Mouse (Mus musculus) 3T3-L1 (cell line): ENCODE measurements at regions not wholly inside any gene's neighbourhood (a gene's known extent, or its start where the extent isn't known, plus 50 kb on each side); places are given as distances from the start of the nearest gene placed in this dataset.

ENCODE experiments used
- DNase-seq: peaks from one replicate; pipeline ENCODE4 v3.0.0-alpha.2; 2015; ENCODE audit warnings: low read depth, low spot score

DNA sequence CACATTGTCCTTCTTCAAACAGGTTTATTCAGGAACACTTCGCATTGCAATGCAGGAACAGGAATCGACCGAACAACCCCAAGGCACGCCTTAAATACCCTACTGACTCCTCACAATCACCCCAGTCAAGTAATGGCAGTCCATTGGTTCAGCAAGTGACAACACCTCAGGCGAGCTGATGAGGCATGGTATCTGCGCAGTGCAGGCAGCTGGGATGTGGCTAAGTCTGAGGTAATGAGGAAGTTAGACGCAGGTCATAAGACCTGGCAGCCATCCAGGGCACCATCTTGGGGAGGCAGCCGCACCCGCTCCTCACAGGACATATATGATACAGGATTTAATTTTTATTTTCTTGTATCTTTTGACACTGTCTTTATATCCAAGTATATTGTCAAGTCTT, 1251.6 kb downstream of the Basp1 start:
- no peak for DNase-seq

DNA sequence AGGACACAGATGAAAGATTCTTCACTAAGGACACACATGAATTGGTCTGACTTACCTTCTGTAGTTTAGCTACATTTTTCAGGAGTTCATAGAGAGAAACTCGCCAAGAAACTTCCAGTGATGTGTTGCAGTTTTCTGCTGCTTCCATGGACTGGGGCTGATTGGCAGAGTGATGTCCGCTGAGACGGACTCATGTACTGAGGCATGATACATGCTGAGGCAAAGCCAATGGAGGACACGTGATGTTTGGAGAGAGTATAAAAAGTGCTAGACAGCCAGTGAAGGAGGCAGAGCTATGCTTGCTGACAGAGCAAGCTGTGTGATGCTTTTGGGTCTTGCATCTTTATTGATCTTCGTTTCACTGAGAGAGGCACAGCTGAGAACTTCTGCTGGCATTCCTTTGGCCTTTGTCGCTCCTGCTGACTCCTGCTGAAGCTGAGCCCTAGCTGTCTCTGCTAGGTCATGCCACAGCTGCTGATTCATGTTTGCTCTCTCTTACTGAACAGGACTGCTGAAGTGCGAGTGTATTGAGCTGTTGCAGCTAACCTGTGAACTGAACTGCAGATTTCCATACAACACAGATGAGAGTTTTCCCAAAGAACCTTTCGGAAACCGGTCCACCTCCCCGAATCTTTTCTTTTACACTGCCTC, 1255.7 kb downstream of the Basp1 start:
- peak; percentile 52 for DNase-seq

DNA sequence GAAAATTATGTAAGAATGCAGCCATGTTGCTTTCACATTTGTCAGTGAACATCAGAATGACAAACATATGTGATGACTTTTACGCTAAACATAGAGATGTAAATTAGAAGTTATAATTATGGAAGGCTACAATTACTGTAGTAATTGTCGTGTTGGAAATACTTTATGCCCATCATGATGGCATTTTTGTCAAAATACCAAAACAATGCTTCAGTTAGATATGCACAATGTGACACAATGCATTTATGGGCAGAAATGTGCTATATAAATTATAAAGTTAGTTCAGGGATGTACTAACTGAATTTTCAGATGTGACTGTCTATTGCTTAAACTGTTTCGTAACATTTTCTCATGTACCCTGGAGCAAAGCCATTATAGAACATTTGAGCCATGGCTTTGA, 1259.3 kb downstream of the Basp1 start:
- DNase-seq = no peak

DNA sequence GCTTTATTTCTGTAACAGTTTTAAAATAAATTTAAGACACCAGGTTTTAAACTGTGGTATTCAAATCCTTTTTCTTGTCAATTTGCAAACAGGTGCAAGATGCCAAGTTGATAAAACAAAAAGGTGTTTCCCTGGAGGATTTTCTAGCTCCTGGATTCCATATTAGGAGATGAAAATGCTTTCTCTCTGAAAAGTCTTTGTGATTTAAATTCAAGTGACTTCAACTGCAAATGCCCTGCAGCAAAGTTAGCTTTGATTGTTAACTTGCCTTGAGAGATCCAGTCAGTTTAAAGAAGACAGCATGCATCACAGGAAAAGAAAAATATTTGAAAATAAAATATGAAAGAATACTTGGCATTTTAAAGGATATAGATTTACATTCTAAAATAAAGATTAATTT, 1289.3 kb downstream of the Basp1 start:
- no peak for DNase-seq

DNA sequence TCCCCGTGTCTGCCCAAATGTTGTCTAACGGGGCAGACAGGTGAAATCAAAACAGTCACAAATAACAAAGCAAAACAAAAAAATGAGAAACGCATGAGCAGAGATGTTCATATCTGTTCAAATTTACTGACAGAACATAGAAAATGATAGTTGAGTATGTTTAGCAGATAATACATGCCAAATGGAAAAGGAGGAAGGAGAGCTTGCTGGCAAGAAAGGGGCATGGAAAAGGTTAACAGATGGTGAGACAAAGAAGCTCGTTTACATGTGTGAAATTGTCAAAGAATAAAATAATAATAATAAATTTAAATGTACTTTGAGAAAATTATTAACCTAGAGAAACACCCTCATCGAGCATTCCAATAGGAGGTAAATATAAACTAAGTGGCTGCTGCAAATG, 1327.3 kb downstream of the Basp1 start:
- no peak for DNase-seq

DNA sequence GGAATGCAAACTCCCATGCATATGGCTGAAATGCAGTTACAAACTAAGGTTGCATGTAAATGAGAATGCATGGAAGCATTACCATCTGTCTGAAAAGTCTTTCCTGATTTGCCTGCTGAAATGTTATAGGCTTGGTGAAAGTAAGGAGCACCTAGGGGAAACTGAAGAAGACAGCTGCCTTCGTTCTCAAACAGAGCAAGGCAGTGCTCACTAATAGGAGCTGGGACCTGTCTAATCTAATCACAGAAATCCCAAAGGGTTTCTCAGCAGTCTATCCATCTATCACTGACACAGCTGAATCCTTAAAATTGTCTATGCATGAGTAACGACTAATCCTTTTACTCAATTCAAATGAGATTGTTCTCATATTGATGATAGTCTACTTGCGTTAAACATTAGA, 1360.4 kb downstream of the Basp1 start:
- DNase-seq = no peak

DNA sequence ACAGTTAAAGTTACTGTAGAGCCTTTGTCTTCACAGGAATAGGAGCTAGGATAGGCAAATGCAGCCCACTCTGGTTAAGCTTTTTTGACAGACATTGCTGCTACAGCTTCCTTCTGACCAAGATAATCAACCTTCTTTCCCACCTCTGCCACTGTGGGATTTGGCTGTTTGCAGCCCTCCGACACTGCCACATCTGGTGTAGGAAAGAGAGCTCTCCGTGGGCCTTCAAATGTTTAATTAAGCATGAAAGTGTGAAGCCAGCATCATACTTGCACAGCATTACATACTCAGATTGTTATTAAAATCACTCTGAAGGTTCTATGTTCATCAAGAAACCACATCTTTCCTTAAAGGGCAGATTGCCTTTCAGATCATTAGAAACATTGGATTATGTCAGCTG, 1372.7 kb downstream of the Basp1 start:
- no peak for DNase-seq

DNA sequence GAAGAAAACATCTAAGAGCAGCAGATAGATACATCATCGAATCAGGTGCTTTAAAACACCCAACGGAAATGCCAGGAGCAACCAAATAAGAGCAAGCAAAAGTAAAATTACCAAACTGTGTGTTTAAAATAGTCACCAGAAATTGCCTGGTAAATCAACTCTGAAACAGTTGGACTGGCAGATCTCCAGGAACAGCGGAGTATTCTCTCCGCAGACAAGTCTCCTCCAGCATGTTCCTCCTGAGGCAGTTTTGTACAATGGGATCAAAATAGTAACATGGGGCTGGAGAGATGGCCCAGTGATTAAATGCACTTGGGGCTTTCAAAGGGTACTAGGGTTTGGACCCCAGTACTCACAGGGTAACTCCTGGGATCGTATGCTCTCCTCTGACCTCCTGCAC, 1374.4 kb downstream of the Basp1 start:
- no peak for DNase-seq

DNA sequence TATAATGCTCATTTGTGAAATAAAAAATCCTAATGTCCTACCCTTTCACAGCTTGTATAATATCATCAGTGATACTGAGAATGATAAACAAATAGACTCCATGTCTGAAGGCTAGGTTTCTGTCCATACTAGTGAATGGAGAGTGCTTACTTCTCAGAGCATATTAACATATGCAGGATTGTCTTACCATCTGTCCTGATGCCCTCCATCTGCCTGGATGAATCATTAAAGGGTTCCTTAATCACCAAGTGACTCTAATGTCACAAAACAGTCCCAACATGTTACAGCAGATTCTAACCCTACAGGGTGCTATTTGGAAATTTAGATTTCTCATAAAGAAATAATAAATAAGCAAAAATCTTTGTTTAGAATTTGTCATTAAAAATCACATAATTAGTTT, 1391.4 kb downstream of the Basp1 start:
- DNase-seq = no peak

DNA sequence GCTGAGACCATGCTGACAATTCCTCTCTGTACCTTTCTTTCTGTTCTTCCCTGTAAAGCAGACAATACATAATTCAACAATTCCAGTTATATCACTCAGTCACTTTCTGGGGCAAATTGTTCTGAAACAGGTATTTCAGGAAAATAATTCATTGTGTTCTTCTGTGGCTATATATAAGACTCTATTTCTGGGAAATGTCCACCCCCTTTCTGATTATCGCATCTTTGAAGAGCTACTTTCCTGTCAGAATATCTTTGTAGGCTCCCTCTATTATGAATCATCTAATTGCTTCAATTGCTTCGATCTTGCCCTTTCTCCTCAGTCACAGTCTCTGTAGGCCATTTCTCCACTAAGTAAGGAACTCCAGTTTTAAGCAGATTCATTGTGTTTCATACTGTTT, 1408.9 kb downstream of the Basp1 start:
- DNase-seq = no peak

DNA sequence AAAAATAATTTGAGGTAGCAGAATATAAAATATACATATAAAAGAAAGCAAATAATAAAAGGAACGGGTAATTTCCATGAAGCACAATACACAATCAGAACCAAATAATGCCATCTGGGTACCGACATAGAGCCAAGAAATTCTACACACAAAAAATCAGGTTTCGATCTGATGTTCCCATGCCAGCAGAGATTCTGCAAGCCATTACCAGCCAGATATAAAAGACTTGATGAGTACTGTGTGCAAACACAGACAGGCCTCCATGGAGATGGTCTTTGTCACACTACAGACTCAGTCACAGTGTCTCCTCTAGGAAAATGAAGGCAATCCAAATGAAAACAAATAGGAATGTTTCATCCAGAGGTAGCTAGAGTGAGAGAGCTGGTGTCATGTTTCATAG, 1430.7 kb downstream of the Cdh18 start:
- DNase-seq = no peak
